Mouse (Mus musculus): ENCODE results near the gene Elovl6. TPM values are rescaled to one million over a fixed set of nuclear protein-coding genes. Genes with fewer than 3 reads are reported as not detected.

Elovl6 gene
- 34.4 and 35.5 TPM in 2 replicates for polyA plus RNA-seq (2016; fragmentation: Nextera tagmentation; extraction: Ambion mirVana)

DNA sequence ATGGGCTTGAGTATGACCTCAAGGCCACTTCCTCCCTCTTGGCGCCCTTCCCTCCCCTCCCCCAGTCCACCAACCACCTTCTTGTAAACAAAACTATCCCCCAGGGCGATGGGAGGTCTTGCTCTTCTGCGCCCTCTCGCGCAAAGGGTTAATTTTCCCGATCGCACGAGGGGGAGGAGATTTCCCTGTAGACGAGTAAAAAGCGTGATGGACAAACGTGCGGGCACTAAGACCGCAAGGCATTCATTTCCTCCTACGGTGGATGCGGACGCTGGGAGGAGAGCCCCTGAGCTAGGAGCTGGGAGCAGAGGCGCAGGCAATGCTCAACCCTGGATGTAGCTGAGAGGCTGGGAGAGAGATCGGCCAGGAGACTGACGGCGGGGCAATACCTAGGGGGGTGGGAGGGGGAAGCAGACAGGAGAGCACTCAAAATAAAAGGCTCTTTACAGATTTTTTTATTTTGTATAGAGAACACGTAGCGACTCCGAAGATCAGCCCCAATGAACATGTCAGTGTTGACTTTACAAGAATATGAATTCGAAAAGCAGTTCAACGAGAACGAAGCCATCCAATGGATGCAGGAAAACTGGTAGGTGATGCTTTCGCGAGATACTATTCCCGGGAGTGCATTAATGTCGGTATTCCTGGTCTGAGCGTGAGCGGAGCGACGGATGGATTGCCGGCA, at the start of gene Elovl6:
Gene Elovl6 (plus strand): TSS at position 176 of the 685 bp plus-strand sequence.
- ATAC-seq (ENCODE audit: low FRiP score, low read depth) = peak; percentile 61
- no peaks in the 10 kb centered on the region for H3K27me3 ChIP-seq
- peak within 1 kb of the TSS; percentile 95 for H3K27ac ChIP-seq (replicated peaks)
- WGBS = under 1% methylated on average over 35 of the region's 35 CpGs
- no peaks in the 10 kb centered on the region for H3K9me3 ChIP-seq
- no peaks in the 10 kb centered on the region for H3K36me3 ChIP-seq
- H3K4me3 ChIP-seq = peak within 1 kb of the TSS; percentile 75
- peaks cover 27% of the 10 kb centered on the region for H3K4me1 ChIP-seq
- peak within 1 kb of the TSS; percentile 95 for H3K9ac ChIP-seq (replicated peaks)
- peak within 1 kb of the TSS; percentile 62 for H3K4me2 ChIP-seq (replicated peaks)

DNA sequence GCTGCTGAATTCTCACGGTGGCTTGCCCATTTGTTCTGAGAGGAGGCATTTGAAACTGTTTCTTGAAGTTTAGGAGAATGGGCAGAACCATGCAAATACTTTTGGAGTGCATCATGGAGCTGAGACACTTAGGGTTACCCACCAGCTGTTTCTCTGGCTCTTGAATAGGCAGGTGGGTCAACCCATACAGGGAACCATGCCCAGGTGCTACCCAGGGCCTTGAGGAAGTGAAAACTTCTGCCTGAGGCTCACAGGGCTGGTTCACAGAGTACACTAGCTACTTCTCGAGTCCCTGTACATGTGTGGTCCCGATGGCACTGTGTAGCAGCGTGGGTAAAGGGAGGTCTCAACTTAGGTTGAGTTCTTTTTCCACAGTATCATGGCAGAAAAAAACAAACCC, 43.4 kb upstream of the Elovl6 start:
- Histone ChIP-seq H3K4me1 (no peaks in the 10 kb centered on the region), H3K9ac (replicated peaks) (no peak overlapping the region), H3K27me3 (no peaks in the 10 kb centered on the region), H3K36me3 (no peaks in the 10 kb centered on the region), H3K27ac (replicated peaks) (no peak overlapping the region), H3K4me3 (no peak overlapping the region), H3K9me3 (no peaks in the 10 kb centered on the region), H3K4me2 (replicated peaks) (no peak overlapping the region)
- no peak for ATAC-seq (ENCODE audit: low FRiP score, low read depth)
- WGBS = 85% methylated on average over 4 of the region's 4 CpGs

DNA sequence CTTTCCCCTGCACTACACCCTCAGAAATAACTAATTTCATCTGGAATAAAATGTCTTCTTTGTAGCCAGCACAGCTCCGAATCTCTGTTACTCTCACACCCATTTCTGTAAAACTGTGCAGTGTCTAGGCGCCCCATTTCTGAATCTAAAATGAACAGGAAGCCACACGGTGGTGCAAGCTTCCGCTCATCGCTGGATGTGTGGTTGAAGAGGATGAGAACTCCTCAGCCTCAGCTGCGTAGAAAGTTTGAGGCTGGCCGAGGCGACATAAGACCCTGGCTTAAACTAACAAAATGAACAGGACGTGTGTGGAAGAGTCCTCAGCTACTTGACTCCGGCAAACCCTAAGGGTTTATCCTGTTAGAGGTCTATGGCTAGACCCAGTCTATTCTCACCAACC, 38.0 kb upstream of the Elovl6 start:
- Histone ChIP-seq H3K9ac (replicated peaks) (no peak overlapping the region), H3K4me1 (no peaks in the 10 kb centered on the region), H3K9me3 (no peaks in the 10 kb centered on the region), H3K36me3 (no peaks in the 10 kb centered on the region), H3K27me3 (no peaks in the 10 kb centered on the region), H3K27ac (replicated peaks) (no peak overlapping the region), H3K4me2 (replicated peaks) (no peak overlapping the region), H3K4me3 (no peak overlapping the region)
- no peak for ATAC-seq (ENCODE audit: low FRiP score, low read depth)
- WGBS = 91% methylated on average over 10 of the region's 10 CpGs

DNA sequence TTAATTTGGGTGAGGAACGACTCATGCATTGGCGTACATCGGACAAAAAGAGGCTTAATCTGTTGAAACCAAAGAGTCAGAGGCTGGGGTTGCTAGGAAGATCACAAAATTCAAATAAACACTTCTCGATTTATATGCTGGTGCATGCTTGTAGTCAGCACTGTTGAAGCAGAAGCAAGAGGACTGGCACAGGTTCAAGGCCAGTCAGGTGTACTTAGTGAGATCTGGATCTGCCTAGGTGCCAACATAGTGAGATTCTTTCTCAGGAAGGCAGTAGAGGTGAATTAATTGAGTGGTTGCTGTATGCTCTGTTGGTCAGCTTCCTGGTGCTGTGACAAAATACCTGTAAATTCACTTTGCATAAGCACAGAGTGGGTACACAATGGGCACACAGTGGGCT, 37.4 kb upstream of the Elovl6 start:
- H3K9ac ChIP-seq (replicated peaks) = no peak overlapping the region
- no peak overlapping the region for H3K27ac ChIP-seq (replicated peaks)
- no peak for ATAC-seq (ENCODE audit: low FRiP score, low read depth)
- H3K9me3 ChIP-seq = no peaks in the 10 kb centered on the region
- H3K4me1 ChIP-seq = no peaks in the 10 kb centered on the region
- no peak overlapping the region for H3K4me3 ChIP-seq
- no peaks in the 10 kb centered on the region for H3K36me3 ChIP-seq
- no peaks in the 10 kb centered on the region for H3K27me3 ChIP-seq
- WGBS = 78% methylated on average over 4 of the region's 4 CpGs
- no peak overlapping the region for H3K4me2 ChIP-seq (replicated peaks)

DNA sequence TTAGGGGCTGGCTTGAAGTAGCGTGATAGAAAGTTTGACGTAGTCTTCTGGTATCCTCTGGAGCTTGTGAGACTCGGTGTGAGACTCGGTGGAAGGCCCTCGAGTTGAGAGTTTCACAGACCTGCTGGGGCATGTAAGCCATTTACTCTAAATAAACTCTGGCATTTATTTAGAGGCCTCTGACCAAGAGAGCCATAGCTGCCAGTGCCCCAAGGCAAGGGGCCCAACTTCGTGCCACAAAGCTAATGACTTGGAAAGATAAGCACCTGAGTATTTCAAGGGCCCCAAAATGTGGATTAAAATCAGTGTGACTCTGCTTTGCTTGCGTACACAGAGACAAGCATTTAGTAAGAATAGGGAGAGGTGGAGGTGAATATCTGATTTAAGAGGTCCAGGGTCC, 28.4 kb upstream of the Elovl6 start:
- Histone ChIP-seq H3K36me3 (no peaks in the 10 kb centered on the region), H3K4me1 (no peaks in the 10 kb centered on the region), H3K27ac (replicated peaks) (no peak overlapping the region), H3K4me3 (no peak overlapping the region), H3K27me3 (no peaks in the 10 kb centered on the region), H3K4me2 (replicated peaks) (no peak overlapping the region), H3K9ac (replicated peaks) (no peak overlapping the region), H3K9me3 (no peaks in the 10 kb centered on the region)
- ATAC-seq (ENCODE audit: low FRiP score, low read depth) = no peak
- WGBS = 84% methylated on average over 7 of the region's 7 CpGs

DNA sequence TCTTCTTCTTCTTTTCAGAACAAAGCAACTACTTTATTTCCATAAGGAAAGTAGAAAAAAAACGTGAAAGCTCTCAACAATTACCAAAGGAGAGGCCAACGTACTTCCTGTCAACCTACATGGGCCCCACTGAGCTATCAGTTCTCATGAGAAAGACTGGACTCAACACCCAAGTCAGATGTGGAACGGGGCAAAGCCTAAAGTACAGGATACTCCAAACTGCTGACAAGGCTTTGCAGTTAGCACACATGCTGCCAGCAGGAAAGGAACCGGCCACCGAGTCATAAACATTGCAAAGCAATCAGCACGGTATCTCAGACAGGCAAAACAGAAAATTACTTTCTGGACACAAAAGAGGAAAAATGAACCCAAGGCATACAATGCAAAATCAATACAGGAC, 27.2 kb upstream of the Elovl6 start:
- ATAC-seq (ENCODE audit: low FRiP score, low read depth) = no peak
- no peaks in the 10 kb centered on the region for H3K36me3 ChIP-seq
- no peak overlapping the region for H3K4me2 ChIP-seq (replicated peaks)
- no peaks in the 10 kb centered on the region for H3K9me3 ChIP-seq
- H3K27me3 ChIP-seq = no peaks in the 10 kb centered on the region
- no peak overlapping the region for H3K9ac ChIP-seq (replicated peaks)
- WGBS = 82% methylated on average over 6 of the region's 6 CpGs
- H3K4me1 ChIP-seq = no peaks in the 10 kb centered on the region
- no peak overlapping the region for H3K27ac ChIP-seq (replicated peaks)
- no peak overlapping the region for H3K4me3 ChIP-seq

DNA sequence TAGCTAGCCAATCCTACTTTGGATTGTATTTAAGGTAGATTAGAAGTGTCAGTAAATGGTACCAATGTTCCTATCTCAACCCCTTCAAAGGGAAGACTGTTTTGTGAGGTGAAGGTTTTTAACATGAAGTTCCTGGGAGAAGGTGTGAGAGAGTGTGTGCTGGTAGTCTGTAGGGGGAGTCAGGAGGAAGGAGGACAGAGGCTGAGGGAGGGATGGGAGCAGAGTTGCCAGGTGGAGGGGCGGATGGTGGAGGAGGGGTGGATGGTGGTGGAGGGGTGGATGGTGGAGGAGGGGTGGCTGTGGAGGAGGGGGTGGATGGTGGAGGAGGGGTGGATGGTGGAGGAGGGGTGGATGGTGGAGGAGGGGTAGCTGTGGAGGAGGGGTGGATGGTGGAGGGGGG, 24.4 kb upstream of the Elovl6 start:
- Histone ChIP-seq H3K36me3 (no peaks in the 10 kb centered on the region), H3K9ac (replicated peaks) (no peak overlapping the region), H3K4me1 (no peaks in the 10 kb centered on the region), H3K27me3 (no peaks in the 10 kb centered on the region), H3K4me2 (replicated peaks) (no peak overlapping the region), H3K9me3 (no peaks in the 10 kb centered on the region), H3K4me3 (no peak overlapping the region), H3K27ac (replicated peaks) (no peak overlapping the region)
- WGBS = 83% methylated on average over 1 of the region's 1 CpGs
- ATAC-seq (ENCODE audit: low FRiP score, low read depth) = no peak

DNA sequence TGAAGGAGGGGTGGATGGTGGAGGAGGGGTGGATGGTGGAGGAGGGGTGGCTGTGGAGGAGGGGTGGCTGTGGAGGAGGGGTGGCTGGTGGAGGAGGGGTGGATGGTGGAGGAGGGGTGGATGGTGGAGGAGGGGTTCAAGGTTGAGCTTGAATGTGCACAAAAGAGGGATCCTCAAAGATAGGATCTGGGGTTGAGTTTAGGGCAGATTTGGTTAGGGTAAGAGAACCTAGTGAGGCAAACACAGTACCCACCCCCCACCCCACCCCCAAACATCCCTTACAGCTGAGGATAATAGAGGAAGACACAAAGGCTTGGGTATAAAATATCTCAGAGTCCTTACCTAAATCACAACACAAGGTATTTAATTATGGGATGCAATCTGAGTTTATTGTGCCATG, 23.6 kb upstream of the Elovl6 start:
- H3K4me3 ChIP-seq = no peak overlapping the region
- no peaks in the 10 kb centered on the region for H3K36me3 ChIP-seq
- no peaks in the 10 kb centered on the region for H3K4me1 ChIP-seq
- H3K4me2 ChIP-seq (replicated peaks) = no peak overlapping the region
- H3K27me3 ChIP-seq = no peaks in the 10 kb centered on the region
- H3K9me3 ChIP-seq = no peaks in the 10 kb centered on the region
- no peak for ATAC-seq (ENCODE audit: low FRiP score, low read depth)
- no peak overlapping the region for H3K27ac ChIP-seq (replicated peaks)
- H3K9ac ChIP-seq (replicated peaks) = no peak overlapping the region

DNA sequence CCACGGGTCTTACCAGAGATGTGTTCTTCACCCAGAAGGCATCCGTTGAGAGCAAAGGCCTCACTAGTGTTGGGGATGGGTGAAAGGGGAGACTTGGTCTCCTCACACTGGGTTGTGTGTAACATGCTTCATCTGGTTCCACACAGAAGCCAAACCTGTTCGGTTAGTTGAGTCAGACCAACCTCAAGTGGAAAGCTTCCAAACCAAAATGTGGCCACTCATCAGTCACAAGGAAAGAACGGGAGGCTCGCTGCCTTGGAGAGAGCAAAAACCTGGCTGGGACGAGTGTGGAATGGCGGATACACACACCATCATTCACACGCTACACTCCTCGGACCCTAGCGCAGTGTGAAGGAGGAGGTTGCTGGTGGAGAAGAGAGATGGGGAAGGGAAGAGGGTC, 22.4 kb upstream of the Elovl6 start:
- H3K4me3 ChIP-seq = no peak overlapping the region
- no peaks in the 10 kb centered on the region for H3K9me3 ChIP-seq
- no peaks in the 10 kb centered on the region for H3K4me1 ChIP-seq
- no peaks in the 10 kb centered on the region for H3K36me3 ChIP-seq
- H3K27me3 ChIP-seq = no peaks in the 10 kb centered on the region
- 94% methylated on average over 10 of the region's 10 CpGs for WGBS
- H3K27ac ChIP-seq (replicated peaks) = no peak overlapping the region
- H3K4me2 ChIP-seq (replicated peaks) = no peak overlapping the region
- ATAC-seq (ENCODE audit: low FRiP score, low read depth) = no peak
- no peak overlapping the region for H3K9ac ChIP-seq (replicated peaks)

DNA sequence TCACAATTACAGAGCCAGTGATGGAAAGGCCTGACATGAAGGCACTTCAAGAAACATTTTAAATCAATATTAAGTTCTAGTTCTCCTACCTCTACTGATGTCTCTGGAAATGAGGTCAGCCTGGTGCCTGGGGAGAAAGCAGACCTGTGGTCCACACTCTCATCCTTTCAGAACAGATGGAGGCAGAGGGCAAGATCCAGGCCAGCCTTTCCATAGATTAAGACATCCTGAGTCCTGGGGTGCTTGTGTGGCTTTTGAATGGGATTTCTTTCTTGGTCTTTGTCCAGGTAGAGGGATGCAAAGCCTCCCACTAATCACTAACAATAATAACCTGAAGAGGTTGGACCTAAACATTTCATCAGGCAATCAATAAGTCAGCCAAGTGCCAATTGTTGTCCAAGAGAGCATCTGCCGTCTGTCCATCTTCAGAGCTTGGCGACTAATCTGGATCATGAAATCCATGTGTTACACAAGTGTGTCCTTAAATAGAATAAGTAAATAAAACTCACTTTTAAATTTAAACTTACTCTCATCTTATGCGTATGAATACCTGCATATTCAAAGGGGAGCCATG, 16.2 kb upstream of the Elovl6 start:
- Histone ChIP-seq H3K27me3 (no peaks in the 10 kb centered on the region), H3K9me3 (no peaks in the 10 kb centered on the region), H3K27ac (replicated peaks) (no peak overlapping the region), H3K4me2 (replicated peaks) (no peak overlapping the region), H3K36me3 (no peaks in the 10 kb centered on the region), H3K4me1 (no peaks in the 10 kb centered on the region), H3K9ac (replicated peaks) (no peak overlapping the region), H3K4me3 (no peak overlapping the region)
- no peak for ATAC-seq (ENCODE audit: low FRiP score, low read depth)
- 90% methylated on average over 3 of the region's 3 CpGs for WGBS

DNA sequence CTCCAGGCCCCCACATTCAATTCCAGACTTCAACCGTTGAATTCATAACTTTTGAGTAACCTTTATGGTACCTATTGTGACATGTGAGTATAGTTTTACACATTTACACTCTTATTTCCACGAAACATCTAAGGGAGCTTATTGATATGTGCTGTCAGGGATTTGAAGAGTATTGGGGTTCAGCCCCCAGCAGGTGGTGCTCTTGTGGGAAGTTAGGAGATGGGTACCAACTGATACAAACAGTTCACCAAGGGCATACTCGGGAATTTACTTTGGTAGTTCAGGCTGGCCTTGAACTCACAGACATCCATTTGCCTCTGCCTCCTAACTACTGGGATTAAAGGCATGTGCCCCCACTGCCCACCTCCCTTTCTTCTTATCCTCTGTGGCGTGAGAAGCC, 11.7 kb upstream of the Elovl6 start:
- Histone ChIP-seq H3K36me3 (no peaks in the 10 kb centered on the region), H3K9me3 (no peaks in the 10 kb centered on the region), H3K27me3 (no peaks in the 10 kb centered on the region), H3K4me2 (replicated peaks) (no peak overlapping the region), H3K4me3 (no peak overlapping the region), H3K9ac (replicated peaks) (no peak overlapping the region), H3K27ac (replicated peaks) (no peak overlapping the region), H3K4me1 (no peaks in the 10 kb centered on the region)
- 86% methylated on average over 4 of the region's 4 CpGs for WGBS
- no peak for ATAC-seq (ENCODE audit: low FRiP score, low read depth)

DNA sequence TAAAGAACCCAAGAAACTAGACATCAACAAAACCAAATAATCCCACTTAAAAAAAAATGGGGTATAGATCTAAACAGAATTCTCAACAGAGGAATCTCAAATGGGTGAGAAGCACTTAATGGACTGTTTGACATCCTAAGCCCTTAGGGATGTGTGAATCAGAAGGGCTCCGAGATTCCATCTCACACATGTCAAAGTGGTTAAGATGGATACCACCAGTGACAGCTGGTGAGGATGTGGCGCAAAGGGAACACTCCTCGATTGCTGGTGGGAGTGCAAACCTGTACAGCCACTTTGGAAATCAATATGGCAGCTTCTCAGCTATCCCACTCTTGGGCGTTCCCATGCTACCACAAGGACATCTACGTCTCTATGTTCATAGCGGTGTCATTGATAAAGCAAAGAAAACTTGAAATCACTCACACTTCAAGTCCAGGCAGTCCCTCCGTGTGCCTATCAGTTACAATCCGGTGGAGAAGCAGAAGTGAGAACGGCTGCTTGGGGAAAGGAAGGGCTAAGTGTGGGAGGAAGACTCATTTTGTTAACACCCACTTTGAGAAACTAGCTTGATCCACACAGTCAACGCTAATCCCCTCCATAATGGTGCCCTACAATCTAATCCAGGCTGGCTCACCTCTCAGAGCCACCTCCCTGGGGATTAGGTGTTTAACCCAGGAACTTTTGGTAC, 8.6 kb upstream of the Elovl6 start:
- H3K36me3 ChIP-seq = no peaks in the 10 kb centered on the region
- H3K27me3 ChIP-seq = no peaks in the 10 kb centered on the region
- 89% methylated on average over 10 of the region's 10 CpGs for WGBS
- H3K9ac ChIP-seq (replicated peaks) = no peak overlapping the region
- H3K4me2 ChIP-seq (replicated peaks) = no peak overlapping the region
- H3K4me1 ChIP-seq = no peaks in the 10 kb centered on the region
- no peaks in the 10 kb centered on the region for H3K9me3 ChIP-seq
- H3K4me3 ChIP-seq = no peak overlapping the region
- ATAC-seq (ENCODE audit: low FRiP score, low read depth) = no peak
- no peak overlapping the region for H3K27ac ChIP-seq (replicated peaks)
